Mouse (Mus musculus) G1E (cell line): ENCODE measurements around the gene Vipas39.

Source experiments
- CTCF ChIP-seq: IDR thresholded peaks from 2 replicates; pipeline ENCODE4 v1.5.1; 2012; ENCODE audit warnings: low read depth, low read length, inconsistent platforms, mixed read lengths
- GATA1 ChIP-seq: IDR thresholded peaks from 2 replicates; pipeline ENCODE4 v1.6.1; 2012; ENCODE audit warnings: borderline replicate concordance, low read length, inconsistent platforms, mixed read lengths
- GATA2 ChIP-seq: IDR thresholded peaks from 2 replicates; pipeline ENCODE4 v1.6.1; 2012; ENCODE audit warnings: low read depth, low read length, inconsistent platforms, borderline replicate concordance
- POLR2AphosphoS5 ChIP-seq: IDR thresholded peaks from 2 replicates; pipeline ENCODE4 v1.6.1; 2012; ENCODE audit warnings: low read depth, low read length, inconsistent platforms; ENCODE audit not compliant: insufficient replicate concordance

- TF ChIP-seq GATA1: no peak
- TF ChIP-seq CTCF: no peak
- no peak for TF ChIP-seq POLR2AphosphoS5
- no peak for TF ChIP-seq GATA2
Measured at GRCm38 (mm10) chr12:87313098-87313497, 47.0 kb upstream of the Vipas39 start.
